Mouse (Mus musculus) hindbrain, embryonic 16.5 days (tissue): Measurements from ENCODE around the gene Tmem45a2. TPM values are rescaled to one million over a fixed set of nuclear protein-coding genes. Genes with fewer than 3 reads are reported as not detected.
A peak's percentile ranks its signal among the peaks of the same experiment; 100 is the strongest.
"Not testable (repeated sequence)": the region's sequence is repeated elsewhere in the genome, so short reads cannot be mapped to it uniquely, and the experiment has no call there.

Experiments
- ATAC-seq: fragments of 200-750 bp; cut with Nextera tagmentation; 2 replicates; pipeline ENCODE4 v1.8.0; 2017; ENCODE audit warnings: moderate TSS enrichment, moderate library complexity
- H3K27ac ChIP-seq: fragments of 300-500 bp; sonication (generic); 2 replicates; pipeline ENCODE4 v1.5.1; 2014; ENCODE audit warnings: low read depth, mild to moderate bottlenecking, control low read depth, low read length, moderate library complexity
- H3K27me3 ChIP-seq: fragments of 300-500 bp; sonication (generic); replicated peaks from 2 replicates; pipeline ENCODE4 v1.6.1; 2014; ENCODE audit warnings: low read length; ENCODE audit not compliant: control insufficient read depth, insufficient read depth
- H3K36me3 ChIP-seq: fragments of 300-500 bp; sonication (generic); 2 replicates; pipeline ENCODE4 v1.6.1; 2014; ENCODE audit warnings: mild to moderate bottlenecking, low read length, moderate library complexity, mixed read lengths; ENCODE audit not compliant: control insufficient read depth, insufficient read depth
- H3K4me1 ChIP-seq: fragments of 300-500 bp; sonication (generic); 2 replicates; pipeline ENCODE4 v1.6.1; 2014; ENCODE audit warnings: low read depth, low read length; ENCODE audit not compliant: control insufficient read depth, insufficient read depth
- H3K4me2 ChIP-seq: fragments of 300-500 bp; sonication (generic); 2 replicates; pipeline ENCODE4 v1.6.1; 2014; ENCODE audit warnings: mild to moderate bottlenecking, low read length, control low read depth, moderate library complexity
- H3K4me3 ChIP-seq: fragments of 300-500 bp; sonication (generic); 2 replicates; pipeline ENCODE4 v1.5.1; 2014; ENCODE audit warnings: mild to moderate bottlenecking, low read length, control low read depth, moderate library complexity
- H3K9ac ChIP-seq: fragments of 300-500 bp; sonication (generic); 2 replicates; pipeline ENCODE4 v1.6.1; 2014; ENCODE audit warnings: low read depth, mild to moderate bottlenecking, control low read depth, low read length, moderate library complexity
- H3K9me3 ChIP-seq: fragments of 300-500 bp; sonication (generic); 2 replicates; pipeline ENCODE4 v1.6.1; 2014; ENCODE audit warnings: mild to moderate bottlenecking, low read length, moderate library complexity; ENCODE audit not compliant: control insufficient read depth
- WGBS: fragments of 180-500 bp; shearing (Covaris S2); extraction: QIAGEN DNeasy Blood & Tissue Kit; methylation state at CpG from one replicate; pipeline ENCODE4 v1.1.7; 2014; 5-methylcytosine and 5-hydroxymethylcytosine counted together
- polyA plus RNA-seq: library from polyadenylated mRNA; unstranded; fragments of >200 nt; fragmentation: Nextera tagmentation; extraction: Ambion mirVana; gene quantifications from 2 replicates; pipeline ENCODE4 v1.2.1, GENCODE M21; 2015

Gene Tmem45a2
- polyA plus RNA-seq, 1 experiment from 2014 or later = 0.06 TPM

GRCm38 (mm10) chr16:57092460-57092859 lies 21.3 kb upstream of the Tmem45a2 start:
- H3K27me3 ChIP-seq = no peaks in the 10 kb centered on the region
- ATAC-seq = peak; percentile 91
- H3K4me2 ChIP-seq = no peak overlapping the region
- WGBS = 51% methylated on average over 4 of the region's 4 CpGs
- no peak overlapping the region for H3K4me3 ChIP-seq
- no peaks in the 10 kb centered on the region for H3K36me3 ChIP-seq
- H3K4me1 ChIP-seq = no peaks in the 10 kb centered on the region
- H3K9me3 ChIP-seq = no peaks in the 10 kb centered on the region
- H3K27ac ChIP-seq = no peak overlapping the region
- H3K9ac ChIP-seq = no peak overlapping the region

GRCm38 (mm10) chr16:57079577-57079976 lies 8.4 kb upstream of the Tmem45a2 start:
- Histone ChIP-seq H3K27me3 (no peaks in the 10 kb centered on the region), H3K4me2 (no peak overlapping the region), H3K4me3 (no peak overlapping the region), H3K9me3 (no peaks in the 10 kb centered on the region), H3K27ac (no peak overlapping the region), H3K9ac (no peak overlapping the region), H3K4me1 (no peaks in the 10 kb centered on the region), H3K36me3 (no peaks in the 10 kb centered on the region)
- 95% methylated on average over 4 of the region's 4 CpGs for WGBS
- no peak for ATAC-seq

DNA sequence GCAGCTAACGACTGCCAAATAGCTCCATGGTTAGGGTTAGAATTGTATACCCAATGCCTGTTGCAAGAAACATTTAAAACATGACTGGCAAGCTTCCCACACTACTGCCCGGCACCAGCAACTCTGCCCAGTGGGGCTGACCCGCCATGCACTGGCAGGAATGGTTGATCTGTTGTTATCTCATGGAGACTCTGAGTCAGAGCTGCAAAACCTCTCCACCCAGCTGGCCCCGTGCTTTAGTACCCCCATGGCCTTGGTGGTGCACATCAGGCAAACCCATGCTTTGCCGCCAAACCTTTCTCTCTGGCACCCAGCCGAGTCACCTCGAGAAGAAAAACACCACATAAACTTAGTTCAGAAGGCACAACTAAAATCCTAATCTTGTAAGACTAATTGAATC lies 4.8 kb upstream of the Tmem45a2 start:
- H3K9me3 ChIP-seq = no peaks in the 10 kb centered on the region
- 73% methylated on average over 7 of the region's 7 CpGs for WGBS
- H3K4me3 ChIP-seq = no peak overlapping the region
- H3K4me1 ChIP-seq = no peaks in the 10 kb centered on the region
- ATAC-seq = no peak
- no peak overlapping the region for H3K9ac ChIP-seq
- no peak overlapping the region for H3K4me2 ChIP-seq
- no peaks in the 10 kb centered on the region for H3K36me3 ChIP-seq
- no peak overlapping the region for H3K27ac ChIP-seq
- no peaks in the 10 kb centered on the region for H3K27me3 ChIP-seq

DNA sequence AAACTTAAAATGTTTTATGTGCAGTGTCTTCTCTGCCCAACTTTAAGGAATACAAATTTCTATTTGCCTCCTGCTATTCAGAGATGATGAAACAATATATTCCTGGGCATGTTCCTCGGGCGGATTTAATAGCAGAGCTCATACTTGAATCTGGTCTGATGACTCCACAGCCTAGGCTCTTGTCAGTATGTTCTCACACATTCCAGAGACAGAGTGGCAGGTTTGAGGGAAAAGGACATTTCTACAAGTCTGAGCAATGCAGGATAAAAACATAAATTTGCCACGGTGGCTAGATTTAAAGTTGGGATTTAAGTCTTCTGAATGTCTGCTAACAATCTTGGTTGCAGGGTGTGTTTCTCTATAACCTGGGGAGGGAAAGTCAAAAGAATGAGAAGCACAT lies 9.1 kb downstream of the Tmem45a2 start:
- ATAC-seq = no peak
- WGBS = 95% methylated on average over 3 of the region's 3 CpGs

GRCm38 (mm10) chr16:57056995-57057394 lies 14.2 kb downstream of the Tmem45a2 start:
- Histone ChIP-seq H3K4me3 (no peak overlapping the region), H3K27ac (no peak overlapping the region), H3K36me3 (no peaks in the 10 kb centered on the region), H3K9me3 (no peaks in the 10 kb centered on the region), H3K4me1 (no peaks in the 10 kb centered on the region), H3K9ac (no peak overlapping the region), H3K4me2 (no peak overlapping the region), H3K27me3 (no peaks in the 10 kb centered on the region)
- no peak for ATAC-seq
- 92% methylated on average over 4 of the region's 4 CpGs for WGBS

More for the DNA sequence above, 9.1 kb downstream of the Tmem45a2 start:
- Histone ChIP-seq H3K9ac (no peak overlapping the region), H3K27me3 (no peaks in the 10 kb centered on the region), H3K27ac (no peak overlapping the region), H3K4me1 (no peaks in the 10 kb centered on the region), H3K4me3 (no peak overlapping the region), H3K9me3 (no peaks in the 10 kb centered on the region), H3K4me2 (no peak overlapping the region), H3K36me3 (no peaks in the 10 kb centered on the region)

GRCm38 (mm10) chr16:57049974-57050373 lies 21.2 kb downstream of the Tmem45a2 start:
- Histone ChIP-seq H3K27me3 (no peaks in the 10 kb centered on the region), H3K9ac (no peak overlapping the region), H3K4me1 (no peaks in the 10 kb centered on the region), H3K4me2 (no peak overlapping the region), H3K27ac (no peak overlapping the region), H3K36me3 (no peaks in the 10 kb centered on the region), H3K9me3 (no peaks in the 10 kb centered on the region), H3K4me3 (no peak overlapping the region)
- no peak for ATAC-seq
- 92% methylated on average over 3 of the region's 3 CpGs for WGBS

GRCm38 (mm10) chr16:57038600-57038999 lies 32.6 kb downstream of the Tmem45a2 start:
- 48% methylated on average over 5 of the region's 5 CpGs for whole genome bisulfite sequencing
- Histone ChIP-seq H3K4me3 (no peak overlapping the region), H3K4me1 (no peaks in the 10 kb centered on the region), H3K9ac (no peak overlapping the region), H3K4me2 (no peak overlapping the region), H3K9me3 (no peaks in the 10 kb centered on the region), H3K27me3 (no peaks in the 10 kb centered on the region), H3K27ac (no peak overlapping the region), H3K36me3 (no peaks in the 10 kb centered on the region)
- no peak for ATAC-seq

- ATAC-seq = no peak
- no peaks in the 10 kb centered on the region for H3K9me3 ChIP-seq
- H3K27me3 ChIP-seq = no peaks in the 10 kb centered on the region
- no peak overlapping the region for H3K27ac ChIP-seq
- H3K9ac ChIP-seq = no peak overlapping the region
- no peaks in the 10 kb centered on the region for H3K4me1 ChIP-seq
- H3K4me2 ChIP-seq = no peak overlapping the region
- 91% methylated on average over 7 of the region's 7 CpGs for WGBS
- no peak overlapping the region for H3K4me3 ChIP-seq
- H3K36me3 ChIP-seq = no peaks in the 10 kb centered on the region
Observed at GRCm38 (mm10) chr16:57030150-57030885, 40.9 kb downstream of the Tmem45a2 start.

DNA sequence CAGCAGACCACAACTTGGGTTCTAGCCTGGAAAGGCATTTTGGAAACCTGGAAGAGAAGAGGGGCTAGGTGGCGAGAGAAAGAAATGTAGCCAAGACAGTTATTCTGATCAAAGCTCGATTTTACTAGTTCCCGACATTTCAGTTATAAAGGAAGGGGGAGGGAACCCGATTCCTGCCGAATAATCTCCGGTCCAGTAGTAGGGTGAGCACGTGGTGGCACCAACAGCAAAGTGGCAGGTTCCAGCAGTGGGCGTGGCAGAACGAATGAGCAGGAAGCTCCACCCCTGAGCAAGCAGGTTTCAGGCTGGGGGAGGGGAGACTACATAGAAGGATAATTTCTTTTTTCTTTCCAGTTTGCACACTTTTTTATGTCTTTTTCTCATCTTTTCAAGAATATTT lies 72.9 kb downstream of the Tmem45a2 start:
- H3K4me3 ChIP-seq = not testable (repeated sequence)

More for the DNA sequence above, 72.9 kb downstream of the Tmem45a2 start:
- not testable (repeated sequence) for H3K27me3 ChIP-seq, H3K36me3 ChIP-seq, H3K9me3 ChIP-seq, H3K9ac ChIP-seq, ATAC-seq, H3K27ac ChIP-seq, H3K4me2 ChIP-seq, H3K4me1 ChIP-seq
- 98% methylated on average over 9 of the region's 9 CpGs for WGBS
